8 mouse cellular contexts compared by ENCODE assay signal in the genomic region with DNA sequence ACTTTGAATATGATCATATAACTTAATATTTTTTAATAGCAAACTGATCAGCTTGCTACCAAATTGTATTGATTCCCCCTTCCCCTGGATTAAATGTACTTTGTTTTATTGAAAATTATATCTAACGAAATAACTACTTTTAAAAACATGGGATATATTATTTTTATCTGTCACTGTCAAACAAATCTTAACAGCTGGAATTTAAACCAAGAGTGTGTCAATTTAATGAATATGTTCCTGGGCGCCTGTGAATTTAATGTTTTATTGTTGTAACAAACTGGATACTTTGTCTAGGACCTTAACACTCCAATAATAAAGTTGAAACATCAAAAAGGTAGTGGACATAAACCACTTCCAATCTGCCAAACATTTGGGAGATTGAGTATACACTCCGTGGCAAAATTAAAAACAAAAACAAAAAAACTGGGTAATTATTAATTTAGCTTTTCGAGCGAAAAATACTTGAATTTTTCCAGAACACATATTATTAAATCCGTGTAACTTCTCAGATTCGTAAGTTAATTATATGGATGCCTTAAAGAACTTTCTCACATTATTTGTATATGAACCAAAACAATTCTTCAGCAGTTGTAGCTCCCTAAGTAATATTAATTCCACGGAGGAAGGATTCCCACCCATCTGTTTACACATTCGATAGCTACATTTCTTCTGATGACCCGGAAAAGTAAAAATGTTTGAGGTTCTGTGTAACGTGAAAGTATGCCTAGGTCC. TPM values are rescaled to one million over a fixed set of nuclear protein-coding genes. Genes with fewer than 3 reads are reported as not detected.
A peak's percentile ranks its signal among the peaks of the same experiment; 100 is the strongest.
DNase-seq lines count a peak whose midpoint lies in the region; ATAC-seq and TF ChIP-seq lines count a peak whose summit lies in the region.

No protein-coding gene starts in this region.

- peaks cover 47% of the 10 kb centered on the region for H3K27me3 ChIP-seq in spleen, adult 2 months (ENCODE audit: control insufficient read depth, insufficient read depth, low read length)
- no peaks in the 10 kb centered on the region for H3K27me3 ChIP-seq in forebrain, embryonic 13.5 days
- H3K27me3 ChIP-seq in limb, embryonic 12.5 days, result no peaks in the 10 kb centered on the region
- no peaks in the 10 kb centered on the region for H3K27me3 ChIP-seq in stomach, embryonic 15.5 days (replicated peaks)

- no peak for ATAC-seq in forebrain, embryonic 13.5 days
- no peak for ATAC-seq in limb, embryonic 12.5 days (ENCODE audit: insufficient number of reproducible peaks, insufficient read depth, low FRiP score, low TSS enrichment, low read depth)
- ATAC-seq in stomach, embryonic 15.5 days (ENCODE audit: insufficient read depth, low FRiP score, low read depth), result no peak

- H3K4me2 ChIP-seq in forebrain, embryonic 13.5 days, result peak overlapping the region; percentile 74
- H3K4me2 ChIP-seq in limb, embryonic 12.5 days, result peak overlapping the region; percentile 74
- peak overlapping the region; percentile 60 for H3K4me2 ChIP-seq in stomach, embryonic 15.5 days

- WGBS in spleen, adult 2 months, result 22% methylated on average over 11 of the region's 11 CpGs
- 2% methylated on average over 11 of the region's 11 CpGs for WGBS in forebrain, embryonic 13.5 days
- 2% methylated on average over 11 of the region's 11 CpGs for WGBS in limb, embryonic 12.5 days
- WGBS in stomach, embryonic 15.5 days, result 6% methylated on average over 11 of the region's 11 CpGs

- no peaks in the 10 kb centered on the region for H3K9me3 ChIP-seq in forebrain, embryonic 13.5 days (replicated peaks)
- H3K9me3 ChIP-seq in limb, embryonic 12.5 days, result no peaks in the 10 kb centered on the region
- H3K9me3 ChIP-seq in stomach, embryonic 15.5 days, result no peaks in the 10 kb centered on the region

- TF ChIP-seq POLR2A in spleen, adult 2 months (IDR thresholded peaks at IDR 0.05; ENCODE audit: low read depth, low read length), result no peak

- H3K27ac ChIP-seq in spleen, adult 2 months (ENCODE audit: insufficient read depth, low read length), result no peak overlapping the region
- peak overlapping the region; percentile 95 for H3K27ac ChIP-seq in forebrain, embryonic 13.5 days
- peak overlapping the region; percentile 96 for H3K27ac ChIP-seq in limb, embryonic 12.5 days
- peak overlapping the region; percentile 94 for H3K27ac ChIP-seq in stomach, embryonic 15.5 days

- TF ChIP-seq CTCF in spleen, adult 2 months (IDR thresholded peaks at IDR 0.05; ENCODE audit: extremely low read depth, insufficient read depth, insufficient read length, insufficient replicate concordance), result no peak

- peak overlapping the region; percentile 72 for H3K9ac ChIP-seq in forebrain, embryonic 13.5 days
- H3K9ac ChIP-seq in limb, embryonic 12.5 days (replicated peaks), result peak overlapping the region; percentile 78
- peak overlapping the region; percentile 27 for H3K9ac ChIP-seq in stomach, embryonic 15.5 days

- peak overlapping the region; percentile 59; the same call in 1 of the 2 replicates for H3K4me3 ChIP-seq in spleen, adult 2 months (ENCODE audit: extremely low read depth, insufficient read depth, insufficient read length)
- H3K4me3 ChIP-seq in forebrain, embryonic 13.5 days, result peak overlapping the region; percentile 60
- peak overlapping the region; percentile 62 for H3K4me3 ChIP-seq in limb, embryonic 12.5 days (replicated peaks)
- peak overlapping the region; percentile 58 for H3K4me3 ChIP-seq in stomach, embryonic 15.5 days (replicated peaks)

- no peaks in the 10 kb centered on the region for H3K36me3 ChIP-seq in spleen, adult 2 months (ENCODE audit: control insufficient read depth, insufficient read depth, low read length)
- no peaks in the 10 kb centered on the region for H3K36me3 ChIP-seq in forebrain, embryonic 13.5 days (ENCODE audit: poor library complexity, severe bottlenecking)
- H3K36me3 ChIP-seq in limb, embryonic 12.5 days, result no peaks in the 10 kb centered on the region
- no peaks in the 10 kb centered on the region for H3K36me3 ChIP-seq in stomach, embryonic 15.5 days

- DNase-seq in spleen, adult 2 months (ENCODE audit: low read depth in 1 of 2, low spot score in 2 of 2), result no peak
- DNase-seq in spleen, postnatal 4 days (ENCODE audit: low spot score in 2 of 2), result no peak
- DNase-seq in frontal cortex, postnatal 36 days (ENCODE audit: low spot score in 2 of 2), result no peak
- no peak for DNase-seq in frontal cortex, postnatal 10 days (ENCODE audit: low spot score in 2 of 2)
- DNase-seq in cerebellum, postnatal 36 days, result no peak

- peaks cover 17% of the 10 kb centered on the region for H3K4me1 ChIP-seq in spleen, adult 2 months (ENCODE audit: control insufficient read depth, insufficient read depth, insufficient read length)
- peaks cover 27% of the 10 kb centered on the region for H3K4me1 ChIP-seq in forebrain, embryonic 13.5 days
- H3K4me1 ChIP-seq in limb, embryonic 12.5 days (replicated peaks), result peaks cover 18% of the 10 kb centered on the region
- H3K4me1 ChIP-seq in stomach, embryonic 15.5 days, result peaks cover 7% of the 10 kb centered on the region

RNA-seq across cellular contexts. Expression of gene Igf2bp3, which starts 2.2 kb away (rescaled TPM):
- polyA plus RNA-seq in spleen, adult 2 months (2012; rRNA removed), result 0.08 and 0.15 TPM in 2 replicates
- 55.2 and 56.9 TPM in 2 replicates for polyA plus RNA-seq in forebrain, embryonic 13.5 days (2015; fragmentation: Nextera tagmentation; extraction: Ambion mirVana)
- polyA plus RNA-seq in limb, embryonic 12.5 days (2016; fragmentation: Nextera tagmentation; extraction: Ambion mirVana), result 114 and 122 TPM in 2 replicates
- polyA plus RNA-seq in stomach, embryonic 15.5 days (2015; fragmentation: Nextera tagmentation; extraction: Ambion mirVana), result 64.3 and 72.4 TPM in 2 replicates

RNA-seq across cellular contexts. Expression of gene Tra2a, which starts 46.9 kb away (rescaled TPM):
- polyA plus RNA-seq in spleen, adult 2 months (2012; rRNA removed), result 25.8 and 27.3 TPM in 2 replicates
- 164 and 177 TPM in 2 replicates for polyA plus RNA-seq in forebrain, embryonic 13.5 days (2015; fragmentation: Nextera tagmentation; extraction: Ambion mirVana)
- polyA plus RNA-seq in limb, embryonic 12.5 days (2016; fragmentation: Nextera tagmentation; extraction: Ambion mirVana), result 151 and 169 TPM in 2 replicates
- polyA plus RNA-seq in stomach, embryonic 15.5 days (2015; fragmentation: Nextera tagmentation; extraction: Ambion mirVana), result 92.7 and 95.4 TPM in 2 replicates

Comparison
In these comparisons a context has a peak if more than half of its experiments do, and no peak if none do; other contexts are left out.
1. H3K9ac ChIP-seq: peak in every context shown above with its lines; median percentile 78 in limb, embryonic 12.5 days; 72 in forebrain, embryonic 13.5 days; 27 in stomach, embryonic 15.5 days.
2. RNA of gene Igf2bp3, which starts 2.2 kb away (polyA plus RNA-seq): 114 to 122 TPM in limb, embryonic 12.5 days, 64.3 to 72.4 TPM in stomach, embryonic 15.5 days and 55.2 to 56.9 TPM in forebrain, embryonic 13.5 days; 0.08 to 0.15 TPM in spleen, adult 2 months; every median in the first group is over 10 times any median in the second.
3. Peak in every context shown above with its lines, with median percentiles within 50 percentile points of each other: H3K4me3 ChIP-seq and H3K4me2 ChIP-seq.